Comparison of ENCODE assay signal across 20 mouse cellular contexts in genomic region chr16:76002870-76003572, GRCm38 (mm10). TPM values are rescaled to one million over a fixed set of nuclear protein-coding genes. Genes with fewer than 3 reads are reported as not detected.
DNase-seq lines count a peak whose midpoint lies in the region; ATAC-seq and TF ChIP-seq lines count a peak whose summit lies in the region.
"Had no signal": no experiment of that assay in that cellular context is flagged by ENCODE, and none has a peak within 500 bp of the region (broad histone marks: within the 10 kb centered on the region; RNA-seq: fewer than 3 reads in every experiment).

No protein-coding gene starts in this region.

- H3K9me3 ChIP-seq in MEL (replicated peaks; ENCODE audit: insufficient read depth, low read length): no peaks in the 10 kb centered on the region
- H3K9me3 ChIP-seq in liver, embryonic 14.5 days (ENCODE audit: control insufficient read depth, low read length): no peaks in the 10 kb centered on the region
- no peaks in the 10 kb centered on the region for H3K9me3 ChIP-seq in neural tube, embryonic 15.5 days (replicated peaks)
- no peaks in the 10 kb centered on the region for H3K9me3 ChIP-seq in forebrain, embryonic 13.5 days (replicated peaks)
- H3K9me3 ChIP-seq: embryonic facial prominence, embryonic 10.5 days; heart, embryonic 12.5 days; hindbrain, embryonic 12.5 days; kidney, embryonic 15.5 days; lung, embryonic 15.5 days; midbrain, embryonic 10.5 days had no signal

- H3K4me3 ChIP-seq in MEL (ENCODE audit: control insufficient read depth in 1 of 2, insufficient read depth in 1 of 2, low read depth in 2 of 2, low read length in 2 of 2): peak overlapping the region; percentile 18 to 24; a peak in 3 of 4 replicates
- H3K4me3 ChIP-seq in liver, embryonic 14.5 days (ENCODE audit: insufficient read depth in 1 of 2, low read depth in 2 of 2, low read length in 2 of 2): no peak overlapping the region
- no peak overlapping the region for H3K4me3 ChIP-seq in neural tube, embryonic 15.5 days (replicated peaks)
- no peak overlapping the region for H3K4me3 ChIP-seq in forebrain, embryonic 13.5 days
- H3K4me3 ChIP-seq: embryonic facial prominence, embryonic 10.5 days; heart, embryonic 12.5 days; hindbrain, embryonic 12.5 days; kidney, embryonic 15.5 days; left cerebral cortex, adult 2 months; lung, embryonic 15.5 days; midbrain, embryonic 10.5 days had no signal

- TF ChIP-seq POLR2A in MEL (IDR thresholded peaks at IDR 0.05; ENCODE audit: control insufficient read depth in 1 of 2, insufficient read depth in 1 of 2, low read depth in 1 of 2, low read length in 2 of 2, poor library complexity in 1 of 2): no peak

- H3K27me3 ChIP-seq in MEL (ENCODE audit: control insufficient read depth in 1 of 2, insufficient read depth in 2 of 2, low read length in 2 of 2): no peaks in the 10 kb centered on the region
- H3K27me3 ChIP-seq in liver, embryonic 14.5 days (ENCODE audit: control insufficient read depth, insufficient read depth, low read length): no peaks in the 10 kb centered on the region
- no peaks in the 10 kb centered on the region for H3K27me3 ChIP-seq in neural tube, embryonic 15.5 days (replicated peaks)
- H3K27me3 ChIP-seq in forebrain, embryonic 13.5 days: no peaks in the 10 kb centered on the region
- H3K27me3 ChIP-seq: CH12.LX; heart, embryonic 12.5 days; hindbrain, embryonic 12.5 days; kidney, embryonic 15.5 days; lung, embryonic 15.5 days had no signal

- H3K4me1 ChIP-seq in MEL (ENCODE audit: control insufficient read depth in 1 of 2, insufficient read depth in 2 of 2, low read length in 2 of 2): peaks cover 22 to 24% of the 10 kb centered on the region in 2 experiments
- H3K4me1 ChIP-seq in liver, embryonic 14.5 days (replicated peaks; ENCODE audit: control insufficient read depth in 2 of 2, insufficient read depth in 2 of 2, low read length in 1 of 2): peaks cover 11 to 23% of the 10 kb centered on the region in 2 experiments; a peak in 3 of 4 replicates
- H3K4me1 ChIP-seq in neural tube, embryonic 15.5 days: peaks cover 7% of the 10 kb centered on the region; the same call in 1 of the 2 replicates
- H3K4me1 ChIP-seq in forebrain, embryonic 13.5 days: peaks cover 4% of the 10 kb centered on the region; the same call in 1 of the 2 replicates
- H3K4me1 ChIP-seq: heart, embryonic 12.5 days; hindbrain, embryonic 12.5 days; kidney, embryonic 15.5 days; lung, embryonic 15.5 days; midbrain, embryonic 10.5 days had no signal

- peak overlapping the region; percentile 99 for H3K27ac ChIP-seq in MEL (ENCODE audit: control insufficient read depth, low read depth, low read length)
- H3K27ac ChIP-seq in liver, embryonic 14.5 days: no peak overlapping the region
- H3K27ac ChIP-seq in neural tube, embryonic 15.5 days (replicated peaks): no peak overlapping the region
- H3K27ac ChIP-seq in forebrain, embryonic 13.5 days: no peak overlapping the region
- H3K27ac ChIP-seq: embryonic facial prominence, embryonic 10.5 days; hindbrain, embryonic 12.5 days; kidney, embryonic 15.5 days; left cerebral cortex, adult 2 months; lung, embryonic 15.5 days; midbrain, embryonic 10.5 days had no signal

- H3K36me3 ChIP-seq in MEL (ENCODE audit: control insufficient read depth in 1 of 2, insufficient read depth in 2 of 2, low read length in 2 of 2): peaks cover 0 to 38% of the 10 kb centered on the region in 2 experiments; a peak in 2 of 4 replicates
- H3K36me3 ChIP-seq in liver, embryonic 14.5 days (replicated peaks; ENCODE audit: control insufficient read depth, insufficient read depth, low read depth): no peaks in the 10 kb centered on the region
- no peaks in the 10 kb centered on the region for H3K36me3 ChIP-seq in neural tube, embryonic 15.5 days
- H3K36me3 ChIP-seq in forebrain, embryonic 13.5 days (ENCODE audit: poor library complexity, severe bottlenecking): no peaks in the 10 kb centered on the region
- H3K36me3 ChIP-seq: embryonic facial prominence, embryonic 10.5 days; heart, embryonic 12.5 days; hindbrain, embryonic 12.5 days; kidney, embryonic 15.5 days; lung, embryonic 15.5 days; midbrain, embryonic 10.5 days had no signal

- ATAC-seq in granulocyte monocyte progenitor cell, adult 5-6 weeks (replicated peaks; ENCODE audit: poor library complexity, severe bottlenecking): 0 out of 2 replicates have a peak, but pooled peaks have one; percentile 14
- ATAC-seq in liver, embryonic 14.5 days (ENCODE audit: insufficient read depth): peak; percentile 78
- ATAC-seq in megakaryocyte-erythroid progenitor cell, adult 5-6 weeks (replicated peaks; ENCODE audit: low FRiP score, low TSS enrichment, poor library complexity, severe bottlenecking): peak; percentile 78
- ATAC-seq in neural tube, embryonic 15.5 days (ENCODE audit: low FRiP score): no peak
- ATAC-seq in forebrain, embryonic 13.5 days: no peak
- ATAC-seq: forebrain, embryonic 14.5 days had no signal

- H3K4me2 ChIP-seq in liver, embryonic 14.5 days (ENCODE audit: low read depth): no peak overlapping the region
- H3K4me2 ChIP-seq in neural tube, embryonic 15.5 days: no peak overlapping the region
- no peak overlapping the region for H3K4me2 ChIP-seq in forebrain, embryonic 13.5 days
- H3K4me2 ChIP-seq: heart, embryonic 12.5 days; hindbrain, embryonic 12.5 days; kidney, embryonic 15.5 days; lung, embryonic 15.5 days had no signal

- peak overlapping the region; percentile 59 for H3K9ac ChIP-seq in MEL (ENCODE audit: control insufficient read depth, low read depth, low read length, poor library complexity, severe bottlenecking)
- H3K9ac ChIP-seq in liver, embryonic 14.5 days (replicated peaks): no peak overlapping the region
- no peak overlapping the region for H3K9ac ChIP-seq in neural tube, embryonic 15.5 days (replicated peaks)
- no peak overlapping the region for H3K9ac ChIP-seq in forebrain, embryonic 13.5 days
- H3K9ac ChIP-seq: heart, embryonic 12.5 days; hindbrain, embryonic 12.5 days; kidney, embryonic 15.5 days; lung, embryonic 15.5 days had no signal

- no peak for TF ChIP-seq CTCF in MEL (IDR thresholded peaks at IDR 0.05 in 2 of 3, conservative IDR thresholded peaks at IDR 0.05 in 1 of 3; ENCODE audit: control insufficient read depth in 1 of 3, insufficient read depth in 1 of 3, low read depth in 2 of 3, low read length in 3 of 3, poor library complexity in 1 of 3, severe bottlenecking in 1 of 3)
- TF ChIP-seq CTCF in liver, embryonic 14.5 days (IDR thresholded peaks at IDR 0.05; ENCODE audit: low read depth): no peak

- no peaks in the 10 kb centered on the region for H3K79me2 ChIP-seq in MEL (ENCODE audit: control insufficient read depth, insufficient read depth, low read length, poor library complexity)

- peak; percentile 94 for DNase-seq in MEL (ENCODE audit: low read depth, low spot score)
- DNase-seq in liver, embryonic 14.5 days (ENCODE audit: low read depth in 3 of 3, low spot score in 3 of 3): peak in 2 of 3 experiments; percentile 15 to 24
- no peak for DNase-seq in frontal cortex, postnatal 10 days (ENCODE audit: low spot score in 2 of 2)
- DNase-seq: adrenal gland, postnatal 25 days; cerebellum, adult 9-10 months; gastrocnemius, postnatal 14 days; kidney, adult 11 months had no signal

- WGBS in liver, embryonic 14.5 days (ENCODE audit: insufficient replicate concordance): 21% methylated on average over 3 of the region's 3 CpGs
- WGBS in neural tube, embryonic 15.5 days: 95% methylated on average over 3 of the region's 3 CpGs
- 93% methylated on average over 3 of the region's 3 CpGs for WGBS in forebrain, embryonic 13.5 days

- TF ChIP-seq RAD21 in MEL (IDR thresholded peaks at IDR 0.05; ENCODE audit: low read depth, low read length): no peak

- peak; percentile 98 for TF ChIP-seq EP300 in MEL (IDR thresholded peaks at IDR 0.05; ENCODE audit: low read depth in 1 of 2, low read length in 2 of 2)
- TF ChIP-seq EP300 in liver, embryonic 14.5 days (IDR thresholded peaks at IDR 0.05; ENCODE audit: low read depth): peak; percentile 81

TF ChIP-seq in MEL, 35 proteins besides CTCF, POLR2A, EP300 and RAD21 (continues in another document):
- TF ChIP-seq MAZ (IDR thresholded peaks at IDR 0.05; ENCODE audit: low read depth, low read length): peak; percentile 89
- no peak for TF ChIP-seq MEF2A (IDR thresholded peaks at IDR 0.05; ENCODE audit: extremely low read depth, insufficient replicate concordance, low read depth, low read length, poor library complexity, severe bottlenecking)
- no peak for TF ChIP-seq ZC3H11A (IDR thresholded peaks at IDR 0.05; ENCODE audit: low read depth, low read length)
- peak; percentile 92 for TF ChIP-seq MYB (IDR thresholded peaks at IDR 0.05; ENCODE audit: low read depth, low read length)
- TF ChIP-seq RCOR1 (IDR thresholded peaks at IDR 0.05; ENCODE audit: low read depth, low read length): peak; percentile 59; the same call in 1 of the 2 replicates
- TF ChIP-seq MAX (IDR thresholded peaks at IDR 0.05; ENCODE audit: low read length): no peak
- TF ChIP-seq NRF1 (IDR thresholded peaks at IDR 0.05; ENCODE audit: insufficient read depth, low read depth, low read length, poor library complexity, severe bottlenecking): no peak
- peak; percentile 73 for TF ChIP-seq TBP (IDR thresholded peaks at IDR 0.05; ENCODE audit: low read depth, low read length)
- no peak for TF ChIP-seq NELFE (IDR thresholded peaks at IDR 0.05; ENCODE audit: low read depth, low read length)
- no peak for TF ChIP-seq BHLHE40 (IDR thresholded peaks at IDR 0.05; ENCODE audit: borderline replicate concordance, low read depth, low read length)
- peak; percentile 93 for TF ChIP-seq ETS1 (IDR thresholded peaks at IDR 0.05; ENCODE audit: low read depth, low read length)
- TF ChIP-seq MYC (IDR thresholded peaks at IDR 0.05; ENCODE audit: low read depth, low read length): 0 out of 2 replicates have a peak, but pooled peaks have one; percentile 62
- TF ChIP-seq SIN3A (IDR thresholded peaks at IDR 0.05; ENCODE audit: low read length): peak; percentile 86
- peak; percentile 94 for TF ChIP-seq TAL1 (IDR thresholded peaks at IDR 0.05; ENCODE audit: low read length)

RNA-seq across cellular contexts. Expression of gene Samsn1, which starts 19.1 kb away (rescaled TPM):
- total RNA-seq in MEL (2012; rRNA removed): 55.2 and 60.8 TPM in 2 replicates
- polyA plus RNA-seq in MEL (2012; ENCODE audit: insufficient read depth in 1 of 2, insufficient read length in 2 of 2, low read depth in 1 of 2, low replicate concordance in 2 of 2, missing spikeins in 1 of 2): 100 to 1,000 TPM in 1 of 2 experiments, 10 to 100 TPM in 1; 63.0 to 205 TPM
- total RNA-seq in granulocyte monocyte progenitor cell, adult 5-6 weeks (2014; fragmentation: Nextera tagmentation): 36.0 and 58.7 TPM in 2 replicates
- total RNA-seq in granulocyte monocyte progenitor cell, adult 5-6 weeks (2017): 73.7 and 85.2 TPM in 2 replicates
- 3.9 and 7.3 TPM in 2 replicates for polyA plus RNA-seq in liver, embryonic 14.5 days (2012; rRNA removed)
- polyA plus RNA-seq in liver, embryonic 14.5 days (2014; fragmentation: Nextera tagmentation; extraction: Ambion mirVana): 11.8 and 13.0 TPM in 2 replicates
- total RNA-seq in megakaryocyte-erythroid progenitor cell, adult 5-6 weeks (2014; fragmentation: Nextera tagmentation): 69.8 and 79.7 TPM in 2 replicates
- total RNA-seq in megakaryocyte-erythroid progenitor cell, adult 5-6 weeks (2017): 157 and 246 TPM in 2 replicates
- polyA plus RNA-seq in neural tube, embryonic 15.5 days (2015; fragmentation: Nextera tagmentation; extraction: Ambion mirVana): 2.3 and 3.7 TPM in 2 replicates
- polyA plus RNA-seq in forebrain, embryonic 13.5 days (2015; fragmentation: Nextera tagmentation; extraction: Ambion mirVana): 0.69 and 1.3 TPM in 2 replicates

Comparison
In these comparisons a context has a peak if more than half of its experiments do, and no peak if none do; other contexts are left out.
1. DNase-seq: peak in MEL (single experiment) and liver, embryonic 14.5 days (2 of 3); none in frontal cortex, postnatal 10 days (0 of 2).
2. H3K4me3 ChIP-seq: peak in MEL (2 of 2); none in liver, embryonic 14.5 days (0 of 2), neural tube, embryonic 15.5 days (single experiment) and forebrain, embryonic 13.5 days (single experiment).
3. ATAC-seq: peak in granulocyte monocyte progenitor cell, adult 5-6 weeks (single experiment), liver, embryonic 14.5 days (single experiment) and megakaryocyte-erythroid progenitor cell, adult 5-6 weeks (single experiment); none in neural tube, embryonic 15.5 days (single experiment) and forebrain, embryonic 13.5 days (single experiment).
4. RNA of gene Samsn1, which starts 19.1 kb away (polyA plus RNA-seq): 63.0 to 205 TPM in MEL; 3.9 to 13.0 TPM in liver, embryonic 14.5 days, 2.3 to 3.7 TPM in neural tube, embryonic 15.5 days and 0.69 to 1.3 TPM in forebrain, embryonic 13.5 days; every median in the first group is over 4 times any median in the second.